Mouse (Mus musculus) adrenal gland, postnatal 4 days (tissue): ENCODE data around the gene Wls. TPM values are rescaled to one million over a fixed set of nuclear protein-coding genes. Genes with fewer than 3 reads are reported as not detected.

ENCODE experiments used
- DNase-seq, 2 experiments: peaks; one replicate each; pipeline ENCODE4 v3.0.0; 2021 to 2022; ENCODE audit warnings: low spot score in 2 of 2, mixed read lengths in 2 of 2
- total RNA-seq, 2 experiments: library from RNA; stranded (reverse); gene quantifications; 2 replicates each; pipeline ENCODE4 v1.2.3; 2021

Wls gene
- total RNA-seq, 2 experiments from 2014 or later: 68.6 to 76.4 TPM

DNA sequence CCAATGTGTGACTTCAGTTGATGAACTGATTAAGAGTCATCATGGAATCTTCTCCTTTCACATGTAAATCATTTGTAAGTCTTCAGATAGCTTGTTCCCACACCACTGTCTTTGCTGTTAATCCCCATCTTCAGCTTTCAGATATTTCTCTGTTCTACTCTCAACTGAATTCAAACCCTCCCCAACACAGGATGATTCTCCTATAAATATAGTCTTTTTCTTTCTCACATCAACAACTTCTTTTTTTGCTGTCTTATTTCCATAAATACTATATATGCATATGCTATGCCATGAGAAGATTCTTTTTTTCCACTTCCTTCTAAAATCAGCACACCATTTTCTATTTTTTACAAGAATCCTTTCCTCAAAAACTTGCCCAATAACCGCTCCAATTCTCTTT lies 67.9 kb downstream of the Wls start:
- no peak for DNase-seq

DNA sequence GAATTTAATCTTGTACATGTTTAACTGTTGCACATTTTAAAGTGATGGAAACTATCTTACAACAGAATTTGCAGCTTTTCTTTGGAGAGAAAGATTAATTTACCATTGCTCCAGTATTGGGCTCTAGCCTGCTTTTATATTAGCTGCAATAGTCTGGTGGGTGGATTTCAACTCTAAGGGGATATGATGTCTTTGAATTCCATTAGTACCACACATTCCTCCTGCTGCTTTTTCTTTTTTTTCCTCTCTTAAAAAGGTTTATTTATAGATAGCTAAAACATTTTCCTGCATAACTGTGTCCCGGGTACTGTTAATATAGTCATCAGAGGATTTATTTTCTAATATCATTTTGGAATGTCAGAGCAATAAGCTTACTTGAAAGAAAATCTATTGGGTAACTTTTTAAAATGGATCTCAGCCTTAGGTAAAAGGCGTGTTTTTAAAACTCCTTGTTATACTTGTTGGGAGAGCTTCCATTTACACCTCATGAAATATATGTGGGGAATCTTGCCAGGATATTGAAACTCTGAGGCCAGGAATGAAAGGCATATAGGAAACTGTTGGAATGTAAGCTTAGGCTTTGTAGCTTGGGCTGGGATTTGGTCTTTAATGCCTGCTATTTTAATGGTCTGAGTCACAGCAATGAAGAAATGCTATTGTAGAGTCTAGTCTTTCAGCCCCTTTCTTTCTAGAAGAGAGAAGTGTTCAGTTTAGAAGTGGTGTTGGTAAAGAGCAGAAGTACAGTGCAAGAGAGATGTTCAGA lies 78.0 kb downstream of the Wls start:
- no peak for DNase-seq

Other genes with a start within 250 kb of the Wls start
- not detected for gene Rpe65, start 240.5 kb upstream of the Wls start, total RNA-seq